Mouse (Mus musculus) limb, embryonic 14.5 days (tissue): Measurements from ENCODE around the gene Spata20. TPM values are rescaled to one million over a fixed set of nuclear protein-coding genes. Genes with fewer than 3 reads are reported as not detected.

Experiments used
- ATAC-seq: fragments of 200-750 bp; cut with Nextera tagmentation; 2 replicates; pipeline ENCODE4 v1.8.0; 2017; ENCODE audit warnings: low read depth, moderate number of reproducible peaks, moderate TSS enrichment; ENCODE audit not compliant: low FRiP score
- DNase-seq: peaks from one replicate; pipeline ENCODE4 v3.0.0-alpha.2; 2015; ENCODE audit warnings: low spot score
- H3K27ac ChIP-seq: fragments of 300-500 bp; sonication (generic); replicated peaks from 2 replicates; pipeline ENCODE4 v1.5.1; 2014; ENCODE audit warnings: low read depth, mild to moderate bottlenecking, low read length, moderate library complexity, mixed read lengths
- H3K27me3 ChIP-seq: fragments of 300-500 bp; sonication (generic); 2 replicates; pipeline ENCODE4 v1.6.1; 2014; ENCODE audit warnings: low read length, mixed read lengths; ENCODE audit not compliant: control insufficient read depth, insufficient read depth
- H3K36me3 ChIP-seq: fragments of 300-500 bp; sonication (generic); 2 replicates; pipeline ENCODE4 v1.6.1; 2014; ENCODE audit warnings: mild to moderate bottlenecking, low read length, moderate library complexity, mixed read lengths; ENCODE audit not compliant: control insufficient read depth, insufficient read depth
- H3K4me1 ChIP-seq: fragments of 300-500 bp; sonication (generic); 2 replicates; pipeline ENCODE4 v1.6.1; 2014; ENCODE audit warnings: antibody characterized with exemption, low read length, mixed read lengths; ENCODE audit not compliant: control insufficient read depth, insufficient read depth
- H3K4me2 ChIP-seq: fragments of 300-500 bp; sonication (generic); replicated peaks from 2 replicates; pipeline ENCODE4 v1.6.1; 2014; ENCODE audit warnings: low read depth, mild to moderate bottlenecking, low read length, moderate library complexity; ENCODE audit not compliant: severe bottlenecking
- H3K4me3 ChIP-seq: fragments of 300-500 bp; sonication (generic); replicated peaks from 2 replicates; pipeline ENCODE4 v1.5.1; 2014; ENCODE audit warnings: low read length
- H3K9ac ChIP-seq: fragments of 300-500 bp; sonication (generic); 2 replicates; pipeline ENCODE4 v1.6.1; 2014; ENCODE audit warnings: mild to moderate bottlenecking, low read depth, low read length, moderate library complexity; ENCODE audit not compliant: severe bottlenecking
- H3K9me3 ChIP-seq: fragments of 300-500 bp; sonication (generic); 2 replicates; pipeline ENCODE4 v1.6.1; 2016; ENCODE audit warnings: low read length; ENCODE audit not compliant: control insufficient read depth
- POLR2A ChIP-seq: fragments of 200-500 bp; IDR thresholded peaks from 2 replicates; pipeline ENCODE4 v1.8.0; 2012; ENCODE audit warnings: inconsistent platforms, mild to moderate bottlenecking, moderate library complexity, borderline replicate concordance; ENCODE audit not compliant: insufficient read depth, insufficient read length; ENCODE audit errors: extremely low read depth
- WGBS: fragments of 180-500 bp; shearing (Covaris S2); extraction: QIAGEN DNeasy Blood & Tissue Kit; methylation state at CpG from one replicate; pipeline ENCODE4 v1.1.7; 2014; 5-methylcytosine and 5-hydroxymethylcytosine counted together
- polyA plus RNA-seq, 2 experiments: library from polyadenylated mRNA; depleted of rRNA in 1 of 2; stranded (reverse) in 1 of 2; unstranded in 1 of 2; fragments of >200 nt; fragmentation: Nextera tagmentation in 1 of 2; extraction: Ambion mirVana in 1 of 2; gene quantifications; 2 replicates each; pipeline versions ENCODE4 v1.2.1 to v1.2.3; 2012 to 2014

The Spata20 gene
- polyA plus RNA-seq, 2 experiments, result 0.14 to 0.16 TPM

DNA sequence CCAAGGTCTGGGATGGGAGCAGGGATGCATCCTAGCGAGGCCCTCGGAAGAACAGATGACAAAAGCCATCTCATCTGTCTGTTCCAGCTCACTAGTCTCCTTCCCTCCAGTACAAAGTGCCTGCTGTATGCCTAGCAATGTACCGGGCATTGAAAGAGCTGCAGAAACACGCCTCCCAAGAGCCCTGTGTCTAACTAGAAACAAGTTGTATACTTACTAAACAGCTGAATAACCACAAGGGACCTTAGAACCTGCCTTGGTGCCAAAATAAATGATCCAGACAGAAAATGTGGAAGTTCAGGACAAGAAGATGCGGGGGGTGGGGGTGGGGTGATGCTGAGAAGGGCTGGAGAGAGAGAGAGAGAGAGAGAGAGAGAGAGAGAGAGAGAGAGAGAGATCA lies 41.1 kb downstream of the Spata20 start:
- WGBS, result 50% methylated on average over 5 of the region's 5 CpGs

DNA sequence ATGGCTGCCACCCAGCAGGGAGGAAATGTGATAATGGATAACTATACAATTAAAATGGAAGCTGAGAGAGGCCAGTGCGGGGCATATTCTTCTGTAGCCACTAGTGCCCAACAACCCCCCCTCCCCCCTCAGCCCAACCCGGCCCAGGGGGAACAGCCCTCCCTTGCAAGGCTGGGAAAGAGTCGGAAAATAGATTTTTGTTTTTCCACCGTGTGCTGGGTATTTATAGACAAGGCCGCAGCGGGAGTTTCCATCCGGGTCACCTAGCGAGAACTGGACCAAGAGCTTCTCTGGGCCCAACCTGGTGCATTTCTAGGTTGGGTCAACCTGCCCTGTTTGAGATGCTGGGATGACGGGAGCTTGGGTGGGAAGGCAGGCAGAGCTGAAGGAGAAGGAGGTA lies 44.2 kb downstream of the Spata20 start:
- Histone ChIP-seq H3K27ac (no peak overlapping the region; the same call in 1 of the 2 replicates), H3K4me1 (peaks cover 55% of the 10 kb centered on the region), H3K9me3 (no peaks in the 10 kb centered on the region), H3K4me2 (no peak overlapping the region), H3K4me3 (no peak overlapping the region), H3K27me3 (no peaks in the 10 kb centered on the region), H3K36me3 (peaks cover 89% of the 10 kb centered on the region), H3K9ac (no peak overlapping the region)
- 60% methylated on average over 9 of the region's 9 CpGs for WGBS
- ATAC-seq (no peak), DNase-seq (no peak)
- TF ChIP-seq POLR2A, result no peak

More for the DNA sequence above, 41.1 kb downstream of the Spata20 start:
- Histone ChIP-seq H3K4me2 (no peak overlapping the region), H3K27me3 (no peaks in the 10 kb centered on the region), H3K36me3 (peaks cover 77% of the 10 kb centered on the region), H3K27ac (peak overlapping the region; percentile 76; the same call in 1 of the 2 replicates), H3K4me1 (peaks cover 55% of the 10 kb centered on the region), H3K4me3 (no peak overlapping the region), H3K9me3 (no peaks in the 10 kb centered on the region), H3K9ac (no peak overlapping the region)
- no peak for ATAC-seq
- no peak for TF ChIP-seq POLR2A
- DNase-seq, result no peak

DNA sequence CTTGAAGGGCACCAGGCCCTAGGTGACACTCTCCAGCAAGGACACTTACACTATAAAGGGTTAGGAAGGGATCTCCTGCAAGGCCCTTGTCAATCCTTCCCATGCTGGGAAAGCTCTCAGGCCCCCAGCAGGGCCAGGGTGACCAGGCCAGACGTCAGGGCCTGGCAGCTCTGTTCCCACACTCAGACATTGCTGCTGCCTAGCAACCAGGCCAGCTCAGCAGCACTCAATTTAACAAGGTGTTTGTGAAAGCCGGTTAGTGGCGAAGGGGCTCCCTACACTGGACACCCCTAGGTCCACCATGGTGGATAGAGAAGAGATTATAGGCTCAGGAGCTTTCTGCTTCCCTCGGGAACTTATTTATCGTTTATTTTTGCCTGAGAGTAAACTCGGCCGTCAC lies 44.9 kb downstream of the Spata20 start:
- H3K9ac ChIP-seq, result no peak overlapping the region
- H3K9me3 ChIP-seq, result no peaks in the 10 kb centered on the region
- peaks cover 91% of the 10 kb centered on the region for H3K36me3 ChIP-seq
- H3K4me1 ChIP-seq, result peaks cover 52% of the 10 kb centered on the region
- no peak overlapping the region for H3K4me2 ChIP-seq
- no peak overlapping the region for H3K27ac ChIP-seq
- DNase-seq, result no peak
- H3K27me3 ChIP-seq, result no peaks in the 10 kb centered on the region
- 45% methylated on average over 7 of the region's 7 CpGs for WGBS
- H3K4me3 ChIP-seq, result no peak overlapping the region
- TF ChIP-seq POLR2A, result no peak
- ATAC-seq, result no peak

DNA sequence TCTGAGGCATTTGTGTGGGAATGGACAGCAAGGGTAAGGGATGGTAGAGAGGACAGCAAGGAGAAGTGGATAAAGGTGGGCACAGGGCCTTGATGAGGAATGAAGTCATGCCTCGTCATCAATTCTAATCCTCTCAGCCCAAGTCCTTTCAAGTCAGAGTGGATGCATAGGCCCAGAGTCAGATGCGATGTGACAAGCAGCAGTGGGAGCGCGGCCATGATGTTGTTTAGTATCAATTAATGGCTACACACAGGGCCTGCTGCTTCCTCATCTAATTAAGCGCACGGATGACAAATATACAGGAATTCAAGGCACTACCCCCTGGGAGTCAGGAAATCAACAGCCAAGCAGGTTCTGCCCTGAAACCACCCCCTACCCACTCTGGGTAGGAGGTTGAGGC lies 45.6 kb downstream of the Spata20 start:
- H3K36me3 ChIP-seq, result peaks cover 91% of the 10 kb centered on the region
- no peak overlapping the region for H3K4me3 ChIP-seq
- H3K27me3 ChIP-seq, result no peaks in the 10 kb centered on the region

DNA sequence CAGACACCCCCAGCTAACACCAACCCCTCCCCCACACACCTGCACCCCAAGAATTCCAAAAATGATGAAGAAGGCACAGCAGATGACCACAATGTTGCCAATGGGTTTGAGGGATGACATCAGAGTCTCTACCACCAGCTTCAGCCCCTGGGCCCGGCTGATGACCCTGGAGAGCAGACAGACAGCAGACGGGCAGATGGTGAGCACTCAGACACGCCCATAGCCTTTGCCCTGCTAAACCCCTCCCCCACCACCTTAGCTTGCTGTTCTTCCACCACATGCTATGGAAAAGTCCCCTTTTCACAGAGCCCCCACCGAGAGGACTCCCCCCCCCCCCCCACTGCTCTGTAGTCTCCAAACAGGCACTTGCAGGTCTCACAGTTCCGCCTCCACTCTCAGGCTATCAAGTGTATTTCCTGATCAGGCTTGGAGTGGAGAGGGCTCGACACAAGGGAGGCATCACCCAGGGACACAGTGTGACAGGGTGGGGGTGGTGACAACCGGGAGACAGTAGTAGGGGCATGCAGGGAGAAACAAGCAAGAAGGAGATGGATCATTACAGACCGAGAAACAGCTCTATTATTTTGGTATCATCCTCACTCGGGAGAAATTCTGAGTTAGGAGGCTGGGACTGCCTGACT lies 56.8 kb downstream of the Spata20 start:
- no peak overlapping the region for H3K4me3 ChIP-seq
- WGBS, result 18% methylated on average over 9 of the region's 9 CpGs

More for the DNA sequence above, 45.6 kb downstream of the Spata20 start:
- ATAC-seq, result no peak
- WGBS, result 80% methylated on average over 6 of the region's 6 CpGs
- Histone ChIP-seq H3K9ac (no peak overlapping the region), H3K9me3 (no peaks in the 10 kb centered on the region), H3K27ac (no peak overlapping the region), H3K4me2 (no peak overlapping the region), H3K4me1 (peaks cover 45% of the 10 kb centered on the region)
- no peak for TF ChIP-seq POLR2A
- no peak for DNase-seq

More for the DNA sequence above, 56.8 kb downstream of the Spata20 start:
- Histone ChIP-seq H3K9ac (no peak overlapping the region), H3K9me3 (no peaks in the 10 kb centered on the region), H3K4me2 (peak overlapping the region; percentile 31; the same call in 1 of the 2 replicates), H3K36me3 (peaks cover 81% of the 10 kb centered on the region), H3K27ac (peak overlapping the region; percentile 77), H3K27me3 (no peaks in the 10 kb centered on the region), H3K4me1 (peaks cover 33% of the 10 kb centered on the region)
- no peak for TF ChIP-seq POLR2A
- ATAC-seq, result no peak; the same call in 1 of the 2 replicates
- no peak for DNase-seq

Other genes starting within 250 kb of the Spata20 start
- 19.9 and 25.1 TPM in 2 replicates for gene Wfikkn2, start 240.2 kb downstream of the Spata20 start, polyA plus RNA-seq (2012; rRNA removed)
- gene Wfikkn2, start 240.2 kb downstream of the Spata20 start, polyA plus RNA-seq (2014; fragmentation: Nextera tagmentation; extraction: Ambion mirVana), result 9.2 and 9.7 TPM in 2 replicates
- gene Gm21885, start 204.3 kb downstream of the Spata20 start, polyA plus RNA-seq (2012; rRNA removed), result not detected in 2 replicates
- gene Gm21885, start 204.3 kb downstream of the Spata20 start, polyA plus RNA-seq (2014; fragmentation: Nextera tagmentation; extraction: Ambion mirVana), result 0.44 and 0.84 TPM in 2 replicates
- gene Luc7l3, start 164.2 kb downstream of the Spata20 start, polyA plus RNA-seq (2012; rRNA removed), result 94.1 and 138 TPM in 2 replicates
- gene Luc7l3, start 164.2 kb downstream of the Spata20 start, polyA plus RNA-seq (2014; fragmentation: Nextera tagmentation; extraction: Ambion mirVana), result 96.9 and 104 TPM in 2 replicates
- 72.7 and 74.4 TPM in 2 replicates for gene Ankrd40, start 158.2 kb downstream of the Spata20 start, polyA plus RNA-seq (2012; rRNA removed)
- gene Ankrd40, start 158.2 kb downstream of the Spata20 start, polyA plus RNA-seq (2014; fragmentation: Nextera tagmentation; extraction: Ambion mirVana), result 30.3 and 30.9 TPM in 2 replicates
- gene Abcc3, start 93.2 kb downstream of the Spata20 start, polyA plus RNA-seq (2012; rRNA removed), result 1.0 and 1.6 TPM in 2 replicates
- gene Abcc3, start 93.2 kb downstream of the Spata20 start, polyA plus RNA-seq (2014; fragmentation: Nextera tagmentation; extraction: Ambion mirVana), result 1.3 and 1.5 TPM in 2 replicates
- gene Cacna1g, start 12.0 kb downstream of the Spata20 start, polyA plus RNA-seq (2012; rRNA removed), result 449 and 693 TPM in 2 replicates
- 49.0 and 59.3 TPM in 2 replicates for gene Cacna1g, start 12.0 kb downstream of the Spata20 start, polyA plus RNA-seq (2014; fragmentation: Nextera tagmentation; extraction: Ambion mirVana)
- 3.0 and 3.6 TPM in 2 replicates for gene Epn3, start 13.8 kb upstream of the Spata20 start, polyA plus RNA-seq (2012; rRNA removed)
- 3.5 and 4.3 TPM in 2 replicates for gene Epn3, start 13.8 kb upstream of the Spata20 start, polyA plus RNA-seq (2014; fragmentation: Nextera tagmentation; extraction: Ambion mirVana)
- 2.5 and 2.6 TPM in 2 replicates for gene Mycbpap, start 35.6 kb upstream of the Spata20 start, polyA plus RNA-seq (2012; rRNA removed)
- gene Mycbpap, start 35.6 kb upstream of the Spata20 start, polyA plus RNA-seq (2014; fragmentation: Nextera tagmentation; extraction: Ambion mirVana), result 1.2 and 1.5 TPM in 2 replicates
- gene Rsad1, start 63.1 kb upstream of the Spata20 start, polyA plus RNA-seq (2012; rRNA removed), result 11.5 and 12.9 TPM in 2 replicates
- 2.2 and 3.9 TPM in 2 replicates for gene Rsad1, start 63.1 kb upstream of the Spata20 start, polyA plus RNA-seq (2014; fragmentation: Nextera tagmentation; extraction: Ambion mirVana)
- gene Chad, start 78.9 kb upstream of the Spata20 start, polyA plus RNA-seq (2012; rRNA removed), result 29.5 and 47.5 TPM in 2 replicates
- gene Chad, start 78.9 kb upstream of the Spata20 start, polyA plus RNA-seq (2014; fragmentation: Nextera tagmentation; extraction: Ambion mirVana), result 17.0 and 18.2 TPM in 2 replicates
- 36.3 and 43.2 TPM in 2 replicates for gene Acsf2, start 115.7 kb upstream of the Spata20 start, polyA plus RNA-seq (2012; rRNA removed)
- gene Acsf2, start 115.7 kb upstream of the Spata20 start, polyA plus RNA-seq (2014; fragmentation: Nextera tagmentation; extraction: Ambion mirVana), result 9.5 and 10.7 TPM in 2 replicates
- gene Lrrc59, start 143.6 kb upstream of the Spata20 start, polyA plus RNA-seq (2012; rRNA removed), result 149 TPM in 2 replicates
- gene Lrrc59, start 143.6 kb upstream of the Spata20 start, polyA plus RNA-seq (2014; fragmentation: Nextera tagmentation; extraction: Ambion mirVana), result 197 and 200 TPM in 2 replicates
- gene Mrpl27, start 167.6 kb upstream of the Spata20 start, polyA plus RNA-seq (2012; rRNA removed), result 79.4 and 113 TPM in 2 replicates
- gene Mrpl27, start 167.6 kb upstream of the Spata20 start, polyA plus RNA-seq (2014; fragmentation: Nextera tagmentation; extraction: Ambion mirVana), result 113 and 126 TPM in 2 replicates
- gene Eme1, start 167.8 kb upstream of the Spata20 start, polyA plus RNA-seq (2012; rRNA removed), result 18.9 and 19.5 TPM in 2 replicates
- gene Eme1, start 167.8 kb upstream of the Spata20 start, polyA plus RNA-seq (2014; fragmentation: Nextera tagmentation; extraction: Ambion mirVana), result 16.5 and 19.4 TPM in 2 replicates
- 40.0 and 52.7 TPM in 2 replicates for gene Xylt2, start 191.3 kb upstream of the Spata20 start, polyA plus RNA-seq (2012; rRNA removed)
- 27.4 and 28.6 TPM in 2 replicates for gene Xylt2, start 191.3 kb upstream of the Spata20 start, polyA plus RNA-seq (2014; fragmentation: Nextera tagmentation; extraction: Ambion mirVana)
- gene Gm11541, start 218.3 kb upstream of the Spata20 start, polyA plus RNA-seq (2012; rRNA removed), result 0.06 and 0.14 TPM in 2 replicates
- 0.19 and 0.22 TPM in 2 replicates for gene Gm11541, start 218.3 kb upstream of the Spata20 start, polyA plus RNA-seq (2014; fragmentation: Nextera tagmentation; extraction: Ambion mirVana)